In genomic region chr6:94205926-94206325, GRCm38 (mm10) we compare ENCODE assay signal across 9 mouse cellular contexts.
DNase-seq lines count a peak whose midpoint lies in the region; ATAC-seq and TF ChIP-seq lines count a peak whose summit lies in the region.
"Had no signal": no experiment of that assay in that cellular context is flagged by ENCODE, and none has a peak within 500 bp of the region (broad histone marks: within the 10 kb centered on the region; RNA-seq: fewer than 3 reads in every experiment).

No protein-coding gene starts in this region.

- H3K4me1 ChIP-seq in heart, embryonic 12.5 days (replicated peaks), result peaks cover 84% of the 10 kb centered on the region
- peaks cover 8% of the 10 kb centered on the region for H3K4me1 ChIP-seq in kidney, postnatal 0 days (replicated peaks; ENCODE audit: insufficient read depth, low read length)
- H3K4me1 ChIP-seq in hindbrain, embryonic 15.5 days (replicated peaks), result 0 out of 2 replicates have a peak, but pooled peaks cover 11% of the 10 kb centered on the region

- H3K4me2 ChIP-seq in heart, embryonic 12.5 days, result peak overlapping the region; percentile 34
- H3K4me2 ChIP-seq in kidney, postnatal 0 days (ENCODE audit: low read length), result peak overlapping the region; percentile 22; the same call in 1 of the 2 replicates
- no peak overlapping the region for H3K4me2 ChIP-seq in hindbrain, embryonic 15.5 days
- H3K4me2 ChIP-seq: limb, embryonic 15.5 days had no signal

- H3K36me3 ChIP-seq in heart, embryonic 12.5 days, result no peaks in the 10 kb centered on the region
- H3K36me3 ChIP-seq in kidney, postnatal 0 days (ENCODE audit: insufficient read depth, low read length), result no peaks in the 10 kb centered on the region
- no peaks in the 10 kb centered on the region for H3K36me3 ChIP-seq in hindbrain, embryonic 15.5 days
- H3K36me3 ChIP-seq: limb, embryonic 15.5 days had no signal

- H3K9ac ChIP-seq in heart, embryonic 12.5 days, result peak overlapping the region; percentile 50; the same call in 1 of the 2 replicates
- H3K9ac ChIP-seq in kidney, postnatal 0 days (ENCODE audit: low read depth, low read length), result no peak overlapping the region
- no peak overlapping the region for H3K9ac ChIP-seq in hindbrain, embryonic 15.5 days
- H3K9ac ChIP-seq: limb, embryonic 15.5 days had no signal

- intact Hi-C loops in heart, postnatal 14 days (cut with DNase I), result no loop called here

- 0 out of 2 replicates have a peak, but pooled peaks cover 3% of the 10 kb centered on the region for H3K9me3 ChIP-seq in heart, embryonic 12.5 days (replicated peaks)
- no peaks in the 10 kb centered on the region for H3K9me3 ChIP-seq in kidney, postnatal 0 days (replicated peaks; ENCODE audit: low read length)
- H3K9me3 ChIP-seq in hindbrain, embryonic 15.5 days, result no peaks in the 10 kb centered on the region
- H3K9me3 ChIP-seq: limb, embryonic 15.5 days had no signal

- 37% methylated on average over 5 of the region's 5 CpGs for WGBS in heart, embryonic 12.5 days
- WGBS in kidney, postnatal 0 days, result 23% methylated on average over 5 of the region's 5 CpGs
- WGBS in hindbrain, embryonic 15.5 days, result 18% methylated on average over 5 of the region's 5 CpGs

- no peak overlapping the region for H3K4me3 ChIP-seq in heart, embryonic 12.5 days
- no peak overlapping the region for H3K4me3 ChIP-seq in kidney, postnatal 0 days (replicated peaks; ENCODE audit: low read depth, low read length)
- no peak overlapping the region for H3K4me3 ChIP-seq in hindbrain, embryonic 15.5 days
- H3K4me3 ChIP-seq: limb, embryonic 15.5 days had no signal

- ATAC-seq in heart, embryonic 12.5 days (ENCODE audit: insufficient number of reproducible peaks, low FRiP score), result no peak
- no peak for ATAC-seq in kidney, postnatal 0 days (replicated peaks; ENCODE audit: low FRiP score, low read depth)
- ATAC-seq in hindbrain, embryonic 15.5 days (ENCODE audit: low FRiP score, low read depth), result no peak
- ATAC-seq in erythroblast, adult 5-6 weeks (replicated peaks; ENCODE audit: low FRiP score, poor library complexity, severe bottlenecking), result no peak

- DNase-seq in heart, postnatal 14 days, result no peak
- DNase-seq in kidney, postnatal 0 days (ENCODE audit: low spot score), result peak; percentile 61
- DNase-seq in kidney, adult 8-10 months, result no peak
- peak; percentile 52 for DNase-seq in ZHBTc4 (ENCODE audit: low read depth, low spot score)
- DNase-seq in gastrocnemius, adult 18-20 months (ENCODE audit: low spot score), result no peak

- TF ChIP-seq CTCF in kidney, postnatal 0 days (IDR thresholded peaks at IDR 0.05; ENCODE audit: low read depth), result no peak

- peak overlapping the region; percentile 52 for H3K27ac ChIP-seq in heart, embryonic 12.5 days (ENCODE audit: poor library complexity, severe bottlenecking)
- H3K27ac ChIP-seq in kidney, postnatal 0 days, result no peak overlapping the region
- H3K27ac ChIP-seq in hindbrain, embryonic 15.5 days (replicated peaks), result 0 out of 2 replicates have a peak overlapping the region, but pooled peaks have one; percentile 20
- H3K27ac ChIP-seq: limb, embryonic 15.5 days had no signal

- no peaks in the 10 kb centered on the region for H3K27me3 ChIP-seq in heart, embryonic 12.5 days (replicated peaks)
- no peaks in the 10 kb centered on the region for H3K27me3 ChIP-seq in kidney, postnatal 0 days (ENCODE audit: insufficient read depth, low read length)
- H3K27me3 ChIP-seq in hindbrain, embryonic 15.5 days, result no peaks in the 10 kb centered on the region
- H3K27me3 ChIP-seq: limb, embryonic 15.5 days had no signal

Comparison
In these comparisons a context has a peak if more than half of its experiments do, and no peak if none do; other contexts are left out.
1. DNase-seq: peak in kidney, postnatal 0 days (single experiment) and ZHBTc4 (single experiment); none in heart, postnatal 14 days (0 of 2), kidney, adult 8-10 months (0 of 2) and gastrocnemius, adult 18-20 months (single experiment).